Mouse (Mus musculus): ENCODE results near the gene Arhgef3.

The Arhgef3 gene

DNA sequence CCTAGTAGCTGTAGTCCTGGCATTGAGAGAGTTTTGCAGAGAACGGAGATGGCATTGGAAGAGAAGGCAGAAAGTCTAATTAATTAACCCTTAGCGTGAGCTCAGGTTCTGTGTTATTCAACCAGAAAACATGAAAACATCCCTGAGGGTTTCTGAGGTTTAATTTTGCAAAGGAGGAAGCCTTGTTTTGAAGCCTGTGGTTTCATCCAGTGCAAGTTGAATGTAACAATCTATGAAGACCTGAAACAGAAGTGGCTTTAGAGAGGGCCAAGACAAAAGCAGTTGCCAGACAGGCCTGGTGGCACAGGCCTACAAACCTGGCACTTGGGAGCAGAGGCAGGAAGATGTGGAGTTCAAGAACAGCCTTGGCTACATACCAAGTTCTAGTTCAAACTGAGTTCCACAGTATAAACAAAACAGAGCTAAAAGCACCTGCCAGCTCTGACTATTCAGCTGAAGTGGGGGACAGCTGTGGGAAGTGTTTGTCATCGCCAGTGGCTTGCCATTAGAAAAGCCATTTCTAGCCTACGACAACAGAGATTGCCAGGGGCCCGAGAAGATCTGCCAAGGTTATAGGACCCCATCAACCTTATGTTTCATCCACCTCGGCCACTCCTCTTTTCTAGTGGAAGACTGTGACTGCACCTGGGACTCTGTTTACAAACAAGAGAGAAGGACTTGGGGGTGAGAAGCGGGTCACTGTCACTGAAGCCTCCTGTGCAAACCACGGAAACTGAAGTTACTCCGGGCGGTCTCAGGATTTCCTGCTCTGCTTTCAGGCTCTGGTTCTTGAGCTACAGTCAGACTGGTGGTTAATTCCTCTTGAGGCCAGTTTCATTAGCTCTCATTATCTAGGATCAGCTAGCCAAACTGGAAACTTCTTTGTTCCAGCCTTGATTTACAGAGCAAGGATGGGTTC is 287.9 kb downstream of the Arhgef3 start:
- DNase-seq (ENCODE audit: low read depth in 2 of 2, low spot score in 2 of 2) = no peak

DNA sequence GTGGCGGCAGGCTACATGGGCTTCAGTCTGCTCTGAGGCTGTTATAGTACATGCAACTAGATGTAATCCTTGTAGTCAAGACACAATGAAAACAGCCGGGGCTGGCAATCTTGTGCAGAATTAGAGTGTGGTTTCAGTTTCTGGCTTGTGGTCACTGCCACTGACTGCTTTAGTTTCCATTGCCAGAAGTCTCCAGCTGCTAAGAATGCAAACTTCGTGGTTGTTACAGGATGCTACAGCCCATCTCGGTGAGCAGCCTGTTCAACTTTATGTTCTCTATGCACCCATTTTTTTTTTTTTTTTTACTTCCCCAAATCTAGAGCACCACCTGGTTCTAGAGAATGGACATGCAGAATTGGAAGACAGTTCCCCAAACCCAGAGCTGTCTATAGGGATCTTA is 290.8 kb downstream of the Arhgef3 start:
- peak; percentile 52 to 65 for DNase-seq (ENCODE audit: low read depth in 2 of 2, low spot score in 2 of 2)

DNA sequence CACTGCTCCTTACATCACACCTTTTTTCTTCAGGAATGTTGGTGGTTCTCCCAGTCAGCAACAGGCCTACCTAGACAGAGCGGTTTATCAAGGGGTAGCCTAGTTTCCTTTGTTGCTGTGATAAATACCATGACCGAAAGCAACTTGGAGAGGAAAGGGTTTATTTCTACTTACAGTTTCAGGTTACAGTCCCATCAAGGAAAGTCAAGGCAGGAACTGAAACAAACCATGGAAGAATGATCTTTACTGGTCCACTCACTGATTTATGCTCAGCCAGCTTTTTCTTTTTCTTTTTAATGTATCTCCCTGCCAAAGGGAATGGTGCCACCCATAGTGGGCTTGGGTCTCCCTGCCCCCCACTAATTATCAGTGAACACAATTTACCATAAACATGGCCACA is 291.2 kb downstream of the Arhgef3 start:
- DNase-seq (ENCODE audit: low read depth in 2 of 2, low spot score in 2 of 2) = no peak

DNA sequence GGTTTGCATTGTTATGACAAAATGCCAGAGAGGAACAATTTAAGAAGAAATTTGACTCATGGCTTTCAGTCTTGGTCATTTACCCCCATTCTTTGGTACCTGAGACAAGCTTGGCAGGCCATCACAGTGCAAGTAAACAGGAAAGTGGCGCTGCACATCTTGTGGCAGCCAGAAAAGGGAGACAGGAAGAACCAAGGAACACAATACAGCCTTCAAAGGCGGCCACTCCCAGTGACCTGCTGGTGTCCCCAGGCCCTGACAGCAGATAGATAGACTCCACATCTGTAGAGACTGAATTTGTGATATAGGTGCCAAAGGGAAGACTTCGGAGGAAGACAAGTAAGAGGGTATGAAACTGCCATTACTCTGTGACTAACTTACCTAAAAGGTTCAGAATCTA is 293.5 kb downstream of the Arhgef3 start:
- no peak for DNase-seq (ENCODE audit: low read depth in 2 of 2, low spot score in 2 of 2)

DNA sequence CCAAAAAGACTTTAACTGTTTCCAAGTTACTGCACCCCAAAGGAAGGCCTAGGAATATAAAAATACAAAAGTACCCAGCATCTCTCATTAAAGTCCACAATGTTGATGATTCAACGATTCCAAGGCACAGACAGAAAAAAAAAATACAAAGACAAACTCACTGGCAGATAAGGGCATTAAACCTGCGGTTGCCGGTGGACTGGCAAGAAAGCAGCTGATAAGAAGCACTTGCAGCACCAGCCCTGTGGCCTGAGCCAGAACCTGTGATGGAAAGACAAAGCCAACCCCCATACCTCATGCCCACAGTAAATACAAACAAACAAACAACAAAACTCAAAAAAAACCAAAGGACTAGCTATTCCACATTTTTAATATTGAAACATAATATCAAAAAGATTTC is 295.0 kb downstream of the Arhgef3 start:
- no peak for DNase-seq (ENCODE audit: low read depth in 2 of 2, low spot score in 2 of 2)

DNA sequence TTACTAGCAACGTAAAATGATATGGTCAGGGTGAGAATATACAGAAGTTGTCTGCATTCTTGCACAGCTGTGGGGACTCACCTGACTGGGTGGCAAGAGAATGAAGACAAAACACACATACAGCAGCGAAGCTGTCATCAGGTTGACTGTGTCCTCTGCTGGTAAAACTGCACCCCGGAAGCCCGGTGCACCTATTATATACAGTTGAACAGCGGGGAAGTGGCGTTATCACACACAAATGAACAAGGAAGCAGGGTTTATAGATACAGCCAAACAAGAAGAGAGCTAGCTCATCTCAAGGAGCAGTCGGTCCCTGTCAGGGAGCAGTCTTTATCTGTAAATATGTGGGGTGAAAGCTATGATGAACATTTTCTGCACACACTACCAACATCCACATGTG is 296.8 kb downstream of the Arhgef3 start:
- DNase-seq (ENCODE audit: low read depth in 2 of 2, low spot score in 2 of 2) = no peak

DNA sequence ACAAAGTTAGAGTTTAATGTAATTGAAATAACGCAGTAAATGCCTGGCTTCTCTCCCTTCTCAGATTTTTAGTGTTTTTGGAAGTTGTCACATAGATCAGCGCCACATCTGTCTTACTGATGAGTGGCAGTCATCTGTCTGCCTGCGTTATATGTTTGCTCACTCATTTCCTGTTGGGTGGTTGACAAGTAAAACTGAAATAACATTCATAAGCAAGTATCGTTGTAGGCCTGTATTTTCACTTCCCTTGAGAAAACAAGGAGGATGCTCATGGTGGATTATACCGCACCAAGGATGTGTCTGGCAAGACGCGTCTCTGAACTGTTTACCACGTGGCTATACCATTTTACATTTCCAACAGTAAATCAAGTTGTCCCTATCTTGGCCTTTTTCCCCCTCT is 298.0 kb downstream of the Arhgef3 start:
- no peak for DNase-seq (ENCODE audit: low read depth in 2 of 2, low spot score in 2 of 2)

DNA sequence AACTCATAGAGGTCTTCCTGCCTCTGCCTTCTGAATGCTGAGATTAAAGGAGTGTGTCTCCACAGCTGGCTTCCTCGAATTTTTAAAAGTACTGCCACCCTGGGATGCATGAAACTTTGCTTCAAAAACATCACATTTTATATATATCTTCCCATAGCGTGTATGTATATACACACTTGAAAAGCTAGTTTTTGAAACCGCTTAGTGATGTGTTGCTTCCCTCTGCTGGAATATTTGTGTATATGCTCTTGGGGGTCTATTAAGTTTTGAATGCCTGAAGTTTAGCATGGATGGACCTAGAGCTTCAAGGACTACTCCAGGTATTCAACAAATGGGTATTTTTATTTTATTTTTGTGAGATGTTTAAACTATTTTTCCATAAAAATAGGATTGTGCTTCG is 299.3 kb downstream of the Arhgef3 start:
- peak; percentile 35 to 48 for DNase-seq (ENCODE audit: low read depth in 2 of 2, low spot score in 2 of 2)

DNA sequence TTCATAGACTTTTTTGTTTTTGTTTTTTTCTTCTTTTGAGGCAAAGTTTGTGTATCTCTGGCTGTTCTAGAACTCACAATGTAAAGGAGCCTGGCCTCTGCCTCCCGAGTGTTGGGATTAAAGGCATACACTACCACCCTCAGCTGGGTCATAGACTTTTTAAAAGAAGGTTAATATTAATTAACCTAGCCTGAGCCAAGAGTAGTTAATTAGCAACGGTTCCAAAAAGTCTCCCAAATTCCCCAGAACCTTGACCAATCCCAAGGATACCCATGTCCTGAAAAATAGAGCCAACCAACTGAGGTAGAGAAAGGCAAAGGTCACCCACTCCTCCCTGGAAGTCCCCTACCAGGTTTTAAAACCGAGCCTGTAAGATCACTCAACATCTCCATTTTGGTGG is 306.1 kb downstream of the Arhgef3 start:
- no peak for DNase-seq (ENCODE audit: low read depth in 2 of 2, low spot score in 2 of 2)

DNA sequence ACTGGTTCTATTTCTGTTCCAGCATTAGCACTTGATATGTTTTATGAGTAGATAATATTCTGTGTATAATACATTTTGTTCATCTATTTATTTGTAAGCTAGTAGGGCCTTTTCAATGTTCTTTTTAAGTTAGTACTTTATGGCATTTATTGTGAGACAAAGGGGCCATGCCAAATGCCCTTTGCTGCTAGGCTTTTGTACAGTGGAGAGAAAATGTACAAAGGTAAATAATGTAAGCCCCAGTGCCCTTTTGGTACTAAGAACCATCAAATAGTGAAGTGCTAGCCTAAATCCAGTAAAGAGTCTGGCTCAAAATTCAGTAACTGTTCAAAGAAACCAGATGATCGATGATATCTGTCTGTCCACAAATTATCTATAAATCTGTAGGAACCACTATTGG is 307.6 kb downstream of the Arhgef3 start:
- no peak for DNase-seq (ENCODE audit: low read depth in 2 of 2, low spot score in 2 of 2)

DNA sequence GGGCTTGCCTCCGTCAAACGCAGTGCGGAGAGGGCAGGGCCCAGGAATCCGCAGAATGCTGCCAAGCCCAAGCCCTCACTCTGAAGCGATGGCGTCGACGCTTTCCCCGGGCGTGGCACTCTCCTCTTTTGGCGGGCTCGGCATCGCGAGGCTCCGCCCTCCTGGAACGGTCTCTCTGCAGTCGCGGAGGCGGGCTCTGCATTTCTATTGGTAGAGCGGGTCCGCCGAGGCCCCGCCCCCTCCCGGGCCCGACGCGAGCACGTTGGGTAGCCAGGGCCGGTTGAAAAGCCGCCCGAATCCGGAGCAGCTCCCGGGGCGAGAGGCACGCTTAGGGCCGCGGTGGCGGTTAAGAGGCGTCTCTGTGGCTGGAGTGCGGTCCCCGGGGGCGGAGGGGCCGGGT is 313.9 kb downstream of the Arhgef3 start, which contains the start of gene Fam208a:
Fam208a (plus strand) TSS at position 262 of the 400 bp plus-strand sequence.
- DNase-seq (ENCODE audit: low read depth in 2 of 2, low spot score in 2 of 2) = peak; percentile 85 to 89

DNA sequence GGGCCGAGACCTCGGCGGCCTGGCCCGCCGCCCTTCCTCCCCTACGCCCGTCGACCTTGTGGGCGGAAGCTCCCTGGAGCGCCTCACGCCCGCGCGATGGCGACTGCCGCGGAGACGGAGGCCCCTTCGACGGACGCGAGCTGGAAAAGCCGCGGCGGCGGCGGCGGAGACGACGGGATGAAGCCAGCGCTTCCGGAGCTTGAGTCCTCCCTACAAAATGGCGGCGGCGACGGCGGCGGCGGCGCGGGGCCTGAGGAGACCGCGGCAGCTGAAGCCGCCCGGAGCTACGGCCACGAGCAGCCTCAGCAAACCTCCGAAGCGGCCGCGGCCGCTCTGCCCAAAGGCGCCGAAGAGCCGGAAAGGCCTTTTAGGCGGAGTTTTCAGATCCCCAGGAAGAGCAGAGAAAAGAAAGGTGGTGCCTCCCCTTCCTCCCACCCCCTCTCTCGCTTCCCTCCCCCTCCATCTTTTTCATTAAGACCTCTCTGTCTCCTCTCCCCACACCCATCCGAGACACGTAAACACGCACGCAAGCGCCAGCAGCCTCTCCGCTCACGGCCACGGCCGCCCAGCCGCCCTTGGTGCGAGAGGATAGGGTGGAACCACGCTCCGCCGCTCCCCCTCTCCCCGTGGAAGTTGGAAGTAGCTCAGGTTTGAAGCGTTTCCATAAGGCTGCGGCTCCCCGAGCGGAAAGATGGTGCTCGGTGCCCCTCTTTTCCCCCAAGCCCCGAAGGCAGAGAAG is 314.4 kb downstream of the Arhgef3 start:
- DNase-seq (ENCODE audit: low read depth in 2 of 2, low spot score in 2 of 2) = peak; percentile 69 to 72

DNA sequence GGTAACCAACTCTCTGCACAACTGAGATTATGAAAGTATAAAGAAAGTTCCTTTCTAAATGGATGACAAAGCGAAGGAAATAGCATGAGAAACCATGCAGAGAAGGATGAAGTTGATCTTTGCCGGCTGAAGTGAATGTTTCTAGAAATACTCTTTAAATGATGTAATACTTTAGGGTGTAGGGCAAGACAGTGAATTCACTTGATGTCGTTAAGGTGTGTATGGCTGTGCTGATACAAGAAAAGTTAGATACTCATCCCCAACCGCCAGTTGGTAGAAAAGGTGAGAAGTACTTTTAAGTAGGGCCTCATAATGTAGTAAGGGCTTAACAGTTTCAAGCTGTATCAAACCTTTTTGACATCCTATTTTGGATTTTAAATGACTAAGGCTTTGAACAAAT is 315.6 kb downstream of the Arhgef3 start:
- DNase-seq (ENCODE audit: low read depth in 2 of 2, low spot score in 2 of 2) = no peak

DNA sequence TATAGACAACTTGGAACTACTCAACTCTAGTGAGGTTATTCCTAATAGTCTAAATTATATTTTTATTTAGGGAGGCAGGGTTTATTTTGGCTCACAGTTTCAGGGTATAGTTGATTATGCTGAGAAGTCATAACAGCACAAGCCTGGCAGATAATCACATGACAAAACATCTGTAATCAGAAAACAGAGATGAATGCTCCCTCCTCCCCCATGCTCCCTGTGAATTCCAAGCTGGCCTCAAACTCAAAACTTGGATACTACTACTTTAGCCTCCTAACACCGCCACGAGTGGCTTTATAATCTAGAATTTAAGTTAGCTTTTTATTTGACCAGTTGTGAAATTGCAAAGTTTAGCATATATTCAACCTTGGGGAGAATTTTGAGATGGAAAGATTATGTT is 317.4 kb downstream of the Arhgef3 start:
- DNase-seq (ENCODE audit: low read depth in 2 of 2, low spot score in 2 of 2) = no peak

DNA sequence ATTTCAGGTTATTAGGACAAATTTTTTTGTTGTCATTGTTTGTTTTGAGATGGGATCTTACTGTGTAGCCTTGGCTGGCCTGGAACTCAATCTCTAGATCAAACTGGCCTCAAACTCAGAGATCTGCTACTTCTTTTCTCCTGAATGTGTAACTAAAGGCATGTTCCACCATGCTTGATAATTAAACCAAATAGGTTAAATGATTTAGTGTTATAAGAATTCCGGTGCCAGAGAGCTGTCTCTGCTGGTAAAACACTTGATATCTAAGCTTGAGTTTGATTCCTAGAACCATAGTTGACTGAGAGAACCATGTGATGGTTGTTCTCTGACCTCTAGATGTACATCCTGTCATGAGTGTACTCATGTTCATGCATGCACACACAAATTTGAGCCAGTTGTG is 321.4 kb downstream of the Arhgef3 start:
- no peak for DNase-seq (ENCODE audit: low read depth in 2 of 2, low spot score in 2 of 2)

DNA sequence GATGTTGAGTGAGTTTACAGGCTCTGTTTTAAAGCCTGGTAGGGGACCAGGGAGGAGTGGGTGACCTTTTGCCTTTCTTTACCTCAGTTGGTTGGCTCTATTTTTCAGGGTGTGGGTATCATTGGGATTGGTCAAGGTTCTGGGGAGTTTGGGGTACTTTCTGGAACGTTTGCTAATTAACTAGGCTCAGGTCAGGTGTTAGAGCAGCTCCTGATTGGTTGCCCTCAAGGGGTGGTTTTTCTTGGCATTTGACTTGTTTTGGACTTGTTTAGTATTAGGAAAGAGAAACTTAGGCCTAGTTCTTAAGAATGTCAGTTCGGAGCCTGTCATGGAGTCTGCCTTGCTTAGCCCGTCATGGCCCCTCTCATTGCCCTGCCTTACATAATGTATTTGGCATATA is 322.1 kb downstream of the Arhgef3 start:
- DNase-seq (ENCODE audit: low read depth in 2 of 2, low spot score in 2 of 2) = no peak

DNA sequence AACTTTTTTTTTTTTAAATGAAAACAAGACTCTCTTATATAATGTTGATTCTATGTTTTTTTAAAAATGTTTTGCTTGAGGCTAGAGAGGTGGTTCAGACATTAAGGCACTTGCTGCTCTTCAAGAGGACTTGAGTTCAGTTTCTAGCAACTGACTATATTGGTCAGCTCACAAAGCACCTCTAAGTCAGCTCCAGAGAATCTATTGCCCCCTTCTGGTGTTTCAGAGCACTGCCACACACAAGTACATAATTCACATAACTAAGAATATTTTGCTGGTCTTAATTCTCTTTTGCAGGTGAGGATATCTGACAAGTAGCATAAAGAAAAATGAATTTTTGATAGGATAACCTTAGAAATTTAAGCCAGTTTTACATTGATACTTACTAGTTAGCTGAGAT is 326.2 kb downstream of the Arhgef3 start:
- peak in 1 of 2 experiments; percentile 19 for DNase-seq (ENCODE audit: low read depth in 2 of 2, low spot score in 2 of 2)

DNA sequence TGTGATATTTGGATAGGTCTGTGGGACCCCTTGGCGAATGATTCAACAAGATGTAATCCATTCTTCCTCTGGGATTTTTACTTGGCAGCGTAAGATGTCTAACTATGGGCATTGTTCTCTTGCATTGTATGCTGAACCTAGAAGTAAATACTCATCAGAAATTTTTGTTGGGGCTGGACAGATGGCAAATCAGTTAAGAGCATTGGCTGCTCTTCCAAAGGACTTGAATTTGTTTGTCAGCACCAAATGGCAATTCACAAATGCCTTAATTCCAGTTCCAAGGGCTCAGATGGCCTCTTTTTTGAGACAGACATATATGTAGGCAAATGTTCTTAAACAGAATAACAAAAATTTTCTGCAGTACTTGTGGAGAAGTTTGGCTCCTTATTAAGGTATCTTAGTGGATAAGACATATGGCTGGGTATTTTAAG is 330.2 kb downstream of the Arhgef3 start:
- DNase-seq (ENCODE audit: low read depth in 2 of 2, low spot score in 2 of 2) = no peak

DNA sequence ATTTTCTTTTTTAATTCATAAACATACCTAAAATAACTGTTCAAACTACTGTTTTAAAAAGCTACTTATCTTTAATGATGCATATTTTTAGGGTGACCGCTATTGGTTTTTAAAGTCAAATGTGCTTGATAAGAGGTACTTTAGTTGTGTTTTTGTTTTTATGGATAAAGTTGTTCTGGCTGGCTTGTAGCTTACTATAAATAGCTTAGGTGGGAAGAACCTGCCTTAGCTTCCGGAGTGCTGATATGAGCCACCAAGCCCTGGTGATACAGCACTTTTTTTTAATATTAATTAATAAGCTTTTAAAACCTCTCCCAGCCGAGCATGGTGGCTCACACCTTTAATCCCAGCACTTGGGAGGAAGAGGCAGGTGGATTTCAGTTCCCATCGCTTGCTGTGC is 332.3 kb downstream of the Arhgef3 start:
- DNase-seq (ENCODE audit: low read depth in 2 of 2, low spot score in 2 of 2) = no peak
